Mouse (Mus musculus) spleen, adult 18-20 months (tissue): ENCODE results near the gene Olfr1360.
"Not testable (repeated sequence)": the region's sequence is repeated elsewhere in the genome, so short reads cannot be mapped to it uniquely, and the experiment has no call there.

Experiments used
- DNase-seq, 2 experiments: peaks; one replicate each; pipeline ENCODE4 v3.0.0; 2022; ENCODE audit warnings: mixed read lengths in 2 of 2

The Olfr1360 gene

DNA sequence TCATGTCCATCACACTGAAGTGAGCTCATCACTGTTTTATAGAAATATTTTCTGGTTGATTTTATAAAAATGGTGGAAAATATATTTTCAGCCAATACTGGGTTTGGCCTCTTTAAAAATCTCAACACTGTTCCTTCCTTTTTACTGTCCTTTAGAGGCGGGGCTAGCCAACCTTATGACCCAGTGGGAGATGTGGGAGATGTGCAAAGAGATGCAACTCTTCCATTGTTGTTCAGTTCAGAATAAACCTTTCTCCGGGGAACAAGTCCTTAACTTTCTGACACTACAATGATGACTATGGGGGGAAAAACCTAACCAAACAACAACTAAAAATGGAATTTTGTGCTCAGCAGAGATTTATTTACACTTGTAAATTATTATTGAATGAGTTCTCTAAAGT lies at the start of gene Olfr1360:
Olfr1360 (minus strand) TSS at position 101 of the 400 bp plus-strand sequence.
- no peak for DNase-seq

DNA sequence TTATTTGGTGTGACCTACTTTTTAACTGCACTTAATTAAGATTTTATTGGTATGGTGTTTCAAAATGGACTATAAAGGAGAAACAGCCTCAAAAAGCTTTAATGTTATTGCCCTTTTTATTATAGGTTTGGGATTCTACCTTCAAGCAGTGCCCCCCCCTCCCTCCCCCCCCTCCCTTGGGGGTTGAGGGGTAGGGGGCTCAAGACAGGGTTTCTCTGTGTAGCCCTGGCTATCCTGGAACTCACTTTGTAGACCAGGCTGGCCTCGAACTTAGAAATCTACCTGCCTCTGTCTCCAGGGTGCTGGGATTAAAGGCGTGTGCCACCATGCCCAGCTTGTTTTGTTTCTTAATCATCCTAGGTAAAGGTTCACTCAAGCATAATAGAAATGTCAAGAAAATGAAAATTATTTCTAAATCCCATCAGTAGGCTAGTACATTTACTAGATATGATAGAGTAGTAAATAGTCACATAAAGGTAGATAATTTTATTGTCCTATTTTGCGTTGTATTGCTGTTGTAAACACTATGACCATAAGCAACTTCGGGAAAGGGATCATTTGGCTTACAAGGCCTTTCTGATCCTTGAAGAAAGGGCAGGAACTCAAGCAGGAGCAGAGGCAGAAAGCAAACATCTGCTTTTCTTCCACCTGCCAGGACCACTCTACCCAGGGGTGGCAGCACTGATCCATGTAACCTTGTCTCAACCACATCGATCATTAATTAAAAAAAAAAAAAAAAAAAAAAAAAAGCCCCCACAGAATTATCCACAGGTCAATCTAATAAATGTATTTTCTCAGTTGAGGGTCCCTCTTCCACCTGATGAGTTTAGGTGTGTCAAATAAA lies 46.0 kb upstream of the Olfr1360 start:
- DNase-seq = no peak

DNA sequence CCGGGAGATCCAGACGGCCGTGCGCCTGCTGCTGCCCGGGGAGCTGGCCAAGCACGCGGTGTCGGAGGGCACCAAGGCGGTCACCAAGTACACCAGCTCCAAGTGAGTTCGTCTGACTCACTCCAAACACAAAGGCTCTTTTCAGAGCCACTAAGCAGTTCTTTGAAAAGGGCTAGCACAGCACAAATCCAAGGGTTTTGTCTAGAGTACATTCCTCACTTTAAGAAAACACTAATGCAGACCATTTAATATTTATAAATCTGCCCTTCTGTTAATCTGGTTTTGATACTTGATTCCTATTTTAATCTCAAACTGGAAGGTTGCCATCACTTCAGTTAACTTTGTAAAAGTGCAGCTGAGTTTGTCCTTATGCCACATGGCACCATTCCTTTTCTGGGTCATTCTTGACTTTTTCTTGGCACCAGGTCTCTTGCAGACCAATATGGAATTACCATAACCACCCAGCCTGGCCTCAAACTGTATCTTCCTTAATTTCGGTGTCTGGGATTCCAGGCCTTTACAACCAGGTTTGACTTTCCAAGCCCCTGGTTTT lies 45.2 kb upstream of the Olfr1360 start:
- DNase-seq = no peak

DNA sequence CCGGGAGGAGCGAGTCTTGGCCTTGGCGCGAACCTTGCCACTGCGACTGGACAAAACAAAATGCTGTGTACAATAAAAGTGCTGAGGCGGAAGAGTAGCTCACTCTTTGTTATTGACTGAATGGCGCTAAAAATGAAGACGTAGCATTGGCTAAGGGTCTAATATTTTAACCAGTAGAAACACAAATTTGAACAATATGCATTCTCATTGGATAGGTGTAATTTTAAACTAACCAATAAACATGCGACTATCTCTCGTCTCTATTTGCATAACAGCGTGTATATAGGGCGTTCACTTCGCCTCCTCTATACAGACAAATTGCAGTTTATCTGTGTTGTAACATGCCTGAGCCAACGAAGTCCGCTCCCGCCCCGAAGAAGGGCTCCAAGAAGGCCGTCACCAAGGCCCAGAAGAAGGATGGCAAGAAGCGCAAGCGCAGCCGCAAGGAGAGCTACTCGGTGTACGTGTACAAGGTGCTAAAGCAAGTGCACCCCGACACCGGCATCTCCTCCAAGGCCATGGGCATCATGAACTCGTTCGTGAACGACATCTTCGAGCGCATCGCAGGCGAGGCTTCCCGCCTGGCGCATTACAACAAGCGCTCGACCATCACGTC lies 44.7 kb upstream of the Olfr1360 start, which contains the start of gene Hist1h2bm:
Hist1h2bm (plus strand) TSS at position 288 of the 616 bp plus-strand sequence.
- peak; percentile 31 to 45 for DNase-seq

DNA sequence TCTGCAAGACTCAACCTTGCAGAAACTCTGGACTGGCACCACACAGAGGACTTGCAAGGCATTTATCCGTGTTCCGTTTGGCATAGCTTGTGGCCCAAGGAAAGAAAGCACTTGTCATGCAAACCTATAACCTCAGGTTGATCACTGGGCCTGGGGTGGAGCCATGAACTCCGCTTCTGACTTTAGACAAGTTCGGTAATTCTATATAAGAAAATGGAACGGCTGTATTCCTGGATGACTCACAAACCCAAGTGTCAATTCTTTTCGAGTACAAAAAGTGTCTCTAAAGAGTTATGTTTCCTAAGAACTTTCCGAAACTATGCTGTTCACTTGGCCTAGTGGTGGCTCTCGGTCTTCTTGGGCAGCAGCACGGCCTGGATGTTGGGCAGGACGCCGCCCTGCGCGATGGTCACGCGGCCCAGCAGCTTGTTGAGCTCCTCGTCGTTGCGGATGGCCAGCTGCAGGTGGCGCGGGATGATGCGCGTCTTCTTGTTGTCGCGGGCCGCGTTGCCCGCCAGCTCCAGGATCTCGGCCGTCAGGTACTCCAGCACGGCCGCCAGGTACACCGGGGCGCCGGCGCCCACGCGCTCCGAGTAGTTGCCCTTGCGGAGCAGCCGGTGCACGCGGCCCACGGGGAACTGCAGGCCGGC lies 44.0 kb upstream of the Olfr1360 start:
- DNase-seq = not testable (repeated sequence)

DNA sequence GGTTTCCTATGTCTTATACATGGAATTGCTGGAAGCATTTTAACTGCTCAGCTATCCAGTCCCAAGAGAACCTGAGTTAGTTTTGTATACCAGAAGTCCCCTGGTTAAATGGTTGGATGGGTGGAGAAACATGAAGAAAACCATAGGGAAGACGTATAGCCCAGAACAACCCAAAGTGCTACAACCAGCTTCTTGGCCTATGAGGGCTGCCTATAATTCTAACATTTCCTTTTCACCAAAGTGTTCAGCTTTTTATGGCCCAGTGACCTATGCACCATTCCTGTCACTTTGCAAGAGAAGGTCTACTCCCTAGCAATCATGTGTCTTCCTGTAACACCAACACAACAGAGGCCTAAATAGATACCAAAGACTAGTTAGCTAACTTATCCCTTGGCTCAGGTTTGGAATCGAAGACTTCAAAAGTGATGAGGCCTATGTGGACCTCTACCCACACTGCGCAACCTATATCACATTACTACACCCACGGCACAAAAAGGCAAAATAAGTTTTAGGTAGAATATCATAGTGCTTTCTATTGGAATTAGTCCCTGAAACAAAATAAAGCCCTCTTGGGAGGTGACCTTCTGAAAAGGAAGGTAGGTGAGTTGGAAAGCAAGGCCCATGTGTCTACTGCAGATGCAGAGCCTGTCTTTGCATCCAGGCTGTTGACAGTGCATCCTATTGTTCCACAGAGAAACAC lies 41.3 kb upstream of the Olfr1360 start:
- DNase-seq = no peak

DNA sequence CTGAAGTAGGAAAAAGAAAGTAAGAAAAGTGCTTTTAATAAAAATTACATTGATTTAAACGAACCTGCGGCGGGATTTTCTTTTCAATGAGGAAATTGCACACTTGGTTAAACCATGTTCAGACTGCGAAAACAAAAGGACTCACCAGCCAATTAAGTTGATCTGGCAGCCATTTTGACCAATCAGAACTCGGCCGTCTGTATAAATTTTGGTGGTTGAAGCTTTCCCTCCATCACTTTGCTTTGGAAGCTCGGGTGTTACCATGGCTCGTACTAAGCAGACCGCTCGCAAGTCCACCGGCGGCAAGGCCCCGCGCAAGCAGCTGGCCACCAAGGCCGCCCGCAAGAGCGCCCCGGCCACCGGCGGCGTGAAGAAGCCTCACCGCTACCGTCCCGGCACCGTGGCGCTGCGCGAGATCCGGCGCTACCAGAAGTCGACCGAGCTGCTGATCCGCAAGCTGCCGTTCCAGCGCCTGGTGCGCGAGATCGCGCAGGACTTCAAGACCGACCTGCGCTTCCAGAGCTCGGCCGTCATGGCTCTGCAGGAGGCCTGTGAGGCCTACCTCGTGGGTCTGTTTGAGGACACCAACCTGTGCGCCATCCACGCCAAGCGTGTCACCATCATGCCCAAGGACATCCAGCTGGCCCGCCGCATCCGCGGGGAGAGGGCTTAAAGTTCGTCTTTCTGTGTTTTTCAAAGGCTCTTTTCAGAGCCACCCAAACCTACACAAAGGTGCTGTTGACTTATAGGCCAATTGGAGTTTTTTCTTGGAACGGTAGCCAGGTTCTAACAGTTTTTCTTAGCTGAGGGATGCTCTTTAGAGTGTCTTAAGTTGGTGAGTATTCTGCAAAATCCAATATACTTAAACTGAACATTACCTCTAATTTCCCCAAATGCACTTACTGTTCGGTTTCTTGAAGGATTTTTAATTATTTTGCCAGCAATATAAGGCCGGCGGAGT lies 40.5 kb upstream of the Olfr1360 start, which contains the start of gene Hist1h3h:
Hist1h3h (plus strand) TSS at position 263 of the 961 bp plus-strand sequence.
- DNase-seq = peak; percentile 64 to 71

DNA sequence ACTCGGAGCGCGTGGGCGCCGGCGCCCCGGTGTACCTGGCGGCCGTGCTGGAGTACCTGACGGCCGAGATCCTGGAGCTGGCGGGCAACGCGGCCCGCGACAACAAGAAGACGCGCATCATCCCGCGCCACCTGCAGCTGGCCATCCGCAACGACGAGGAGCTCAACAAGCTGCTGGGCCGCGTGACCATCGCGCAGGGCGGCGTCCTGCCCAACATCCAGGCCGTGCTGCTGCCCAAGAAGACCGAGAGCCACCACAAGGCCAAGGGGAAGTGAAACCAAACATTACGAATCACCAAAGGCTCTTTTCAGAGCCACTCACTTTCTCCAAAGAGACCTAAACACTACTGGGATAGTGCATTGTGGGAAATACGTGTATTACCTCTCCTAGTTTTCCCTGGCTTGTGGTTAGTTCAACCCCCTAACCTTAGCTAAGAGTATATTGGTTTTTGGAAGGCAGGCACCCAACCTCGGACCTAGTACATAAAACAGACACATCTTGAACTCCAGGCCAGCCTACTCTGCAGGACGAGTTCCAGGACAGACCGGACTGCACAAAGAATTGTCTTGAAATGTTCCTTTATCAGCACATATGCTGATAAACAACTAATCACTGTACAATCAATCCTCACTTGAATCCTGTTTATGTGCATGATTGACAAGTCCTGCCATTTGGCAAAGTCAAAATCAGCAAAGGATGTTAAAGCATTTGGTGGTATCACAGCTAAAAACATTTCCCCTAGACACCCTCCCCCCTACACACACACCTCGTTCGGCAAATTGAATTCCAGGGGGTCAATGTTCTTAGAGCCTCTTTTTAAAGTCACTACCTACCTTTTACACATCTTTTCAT lies 39.6 kb upstream of the Olfr1360 start:
- peak in 1 of 2 experiments; percentile 14 for DNase-seq

DNA sequence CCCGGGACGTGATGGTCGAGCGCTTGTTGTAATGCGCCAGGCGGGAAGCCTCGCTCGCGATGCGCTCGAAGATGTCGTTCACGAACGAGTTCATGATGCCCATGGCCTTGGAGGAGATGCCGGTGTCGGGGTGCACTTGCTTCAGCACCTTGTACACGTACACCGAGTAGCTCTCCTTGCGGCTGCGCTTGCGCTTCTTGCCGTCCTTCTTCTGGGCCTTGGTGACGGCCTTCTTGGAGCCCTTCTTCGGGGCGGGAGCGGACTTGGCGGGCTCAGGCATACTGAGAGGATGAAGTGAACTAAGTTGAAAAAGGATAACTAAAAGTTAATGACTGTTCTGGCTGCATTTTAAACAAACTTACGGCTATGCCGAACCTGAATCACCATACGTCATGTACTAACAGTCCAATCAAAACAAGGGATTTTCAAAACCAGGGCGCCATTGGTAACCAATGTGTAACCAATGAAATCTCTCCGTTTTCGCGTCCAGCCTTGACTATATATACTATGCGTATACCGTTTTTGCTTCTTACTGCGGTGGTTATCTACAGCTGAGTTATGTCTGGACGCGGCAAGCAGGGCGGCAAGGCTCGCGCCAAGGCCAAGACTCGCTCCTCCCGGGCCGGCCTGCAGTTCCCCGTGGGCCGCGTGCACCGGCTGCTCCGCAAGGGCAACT lies 38.8 kb upstream of the Olfr1360 start, which contains the start of the genes Hist1h2bl and Hist1h2ai:
Hist1h2bl (minus strand) TSS at position 280 of the 676 bp plus-strand sequence.
Hist1h2ai (plus strand) TSS at position 559 of the 676 bp plus-strand sequence.
- DNase-seq = peak; percentile 56 to 66

DNA sequence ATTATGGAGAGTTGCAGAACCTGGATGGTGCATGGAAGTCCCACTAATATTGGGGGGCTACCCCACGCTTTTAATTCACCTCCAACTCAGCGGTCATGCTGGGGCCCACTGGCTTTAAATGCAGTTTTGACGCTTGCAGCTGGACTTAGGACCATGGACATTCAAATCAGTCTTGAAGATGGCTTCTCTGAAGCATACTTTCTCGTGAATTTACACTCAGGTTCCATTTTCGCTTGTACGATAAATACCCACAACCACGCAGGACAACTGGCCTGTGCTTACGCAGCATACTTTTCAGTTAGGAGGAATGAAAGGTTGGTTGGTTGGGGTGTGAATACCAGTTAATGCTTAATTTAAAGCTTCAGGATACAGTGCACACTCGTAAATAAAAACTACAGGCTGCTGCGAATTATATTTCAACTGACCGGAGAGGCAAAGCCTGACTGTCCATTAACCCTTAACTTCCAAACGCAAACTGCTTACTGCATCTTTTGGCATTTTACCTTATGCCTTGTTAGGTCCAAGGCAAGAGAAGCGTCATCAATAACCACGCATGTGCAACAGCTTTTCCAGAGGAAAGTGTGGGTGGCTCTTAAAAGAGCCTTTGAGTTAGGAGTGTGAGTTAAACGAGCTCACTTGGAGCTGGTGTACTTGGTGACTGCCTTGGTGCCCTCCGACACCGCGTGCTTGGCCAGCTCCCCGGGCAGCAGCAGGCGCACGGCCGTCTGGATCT lies 38.1 kb upstream of the Olfr1360 start:
- DNase-seq = no peak

DNA sequence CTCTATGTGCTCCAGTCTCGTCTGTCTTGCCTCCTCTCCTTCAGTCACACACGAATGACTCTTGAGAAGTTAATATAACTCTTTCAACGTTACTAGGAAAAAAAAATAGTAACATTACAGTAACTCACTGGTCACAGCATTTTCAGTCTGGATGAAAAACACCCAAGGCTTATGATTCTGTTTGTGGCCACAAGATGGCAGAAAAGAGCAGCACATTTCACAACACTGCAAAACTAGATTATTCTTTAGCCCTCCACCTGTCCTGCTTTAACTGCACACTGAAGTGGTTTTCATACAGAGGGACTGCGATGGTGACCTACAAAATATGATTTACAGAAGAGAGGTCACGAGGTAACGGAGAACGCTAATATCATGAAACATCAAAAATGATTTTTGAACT lies 37.5 kb upstream of the Olfr1360 start:
- DNase-seq = peak in 1 of 2 experiments; percentile 55

DNA sequence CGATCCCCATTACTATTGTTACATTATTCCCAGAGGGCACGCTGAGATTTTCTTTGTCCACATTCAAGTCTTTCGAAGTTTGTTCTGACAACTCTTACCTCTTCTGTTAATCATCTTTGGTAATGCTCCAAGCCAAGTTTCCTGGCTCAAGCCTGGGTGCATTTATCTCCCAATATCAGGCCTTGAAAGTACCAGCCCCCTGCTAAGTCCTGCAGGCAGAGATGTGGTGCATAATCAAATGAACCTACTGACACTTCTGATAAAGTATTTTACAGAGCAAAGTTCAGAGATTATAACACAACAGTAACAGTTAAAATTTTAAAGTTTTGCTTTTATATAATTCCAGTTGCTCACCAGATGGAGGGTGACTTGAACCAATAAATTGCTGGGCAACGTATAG lies 34.5 kb upstream of the Olfr1360 start:
- DNase-seq = no peak

DNA sequence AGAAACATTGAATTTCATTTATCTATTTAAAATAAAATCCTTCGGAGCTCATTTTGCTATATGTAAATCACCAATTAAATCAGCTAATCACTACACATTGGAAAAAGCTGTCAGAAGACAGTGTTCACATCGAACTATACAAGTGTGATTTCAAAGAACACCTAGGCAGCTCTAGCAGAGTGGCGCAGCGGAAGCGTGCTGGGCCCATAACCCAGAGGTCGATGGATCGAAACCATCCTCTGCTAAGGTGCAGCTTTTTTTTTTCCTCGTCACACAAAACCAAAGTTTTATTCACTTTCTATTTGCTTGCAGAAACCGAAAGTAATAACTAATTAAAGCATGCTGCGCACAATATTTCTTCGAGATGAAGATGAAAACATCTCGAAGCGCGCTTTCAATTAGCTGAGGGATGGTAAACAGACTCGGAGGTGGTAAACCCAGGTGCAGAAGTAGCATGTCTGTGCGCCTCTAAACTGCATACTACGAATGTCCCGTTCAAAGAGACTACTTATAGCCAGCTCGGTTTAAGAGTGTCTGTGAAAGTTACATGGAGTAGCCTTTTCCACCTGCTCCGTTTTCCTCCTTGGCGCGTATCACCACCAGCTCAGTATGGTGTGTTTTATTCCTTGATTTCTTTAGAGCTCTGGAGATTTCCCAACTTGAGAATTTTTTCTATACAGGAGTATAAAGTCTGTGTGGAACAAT lies 33.8 kb upstream of the Olfr1360 start:
- peak; percentile 64 to 78 for DNase-seq

DNA sequence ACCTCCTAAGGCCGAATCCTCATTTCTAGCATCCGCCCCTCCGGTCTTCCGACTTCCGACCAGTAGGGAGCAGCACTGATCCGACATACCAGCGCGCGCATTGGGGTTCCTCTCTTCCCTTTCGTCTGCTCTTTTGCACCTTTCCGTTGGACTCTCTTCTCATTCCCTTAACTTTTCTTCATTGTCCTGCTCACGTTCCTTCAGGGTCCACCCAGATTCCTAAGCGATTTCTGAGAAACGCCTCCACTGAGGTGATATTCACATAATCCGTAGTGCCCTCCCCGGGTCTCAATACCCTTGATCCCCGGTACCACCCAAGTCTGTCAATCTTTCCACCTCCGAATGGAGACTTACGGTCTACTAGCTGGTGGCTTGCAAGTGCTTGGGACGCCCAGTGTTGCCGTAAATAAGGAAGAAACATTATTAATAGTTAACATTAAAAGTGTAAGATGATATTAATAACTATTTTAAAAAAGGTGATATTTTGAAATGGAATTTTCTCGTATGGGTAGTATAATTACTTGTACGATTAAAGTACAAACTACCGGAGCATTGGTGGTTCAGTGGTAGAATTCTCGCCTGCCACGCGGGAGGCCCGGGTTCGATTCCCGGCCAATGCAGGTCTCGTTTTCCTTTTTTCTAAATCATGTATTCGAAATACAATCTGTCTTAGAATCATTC lies 33.0 kb upstream of the Olfr1360 start:
- peak; percentile 75 to 88 for DNase-seq

DNA sequence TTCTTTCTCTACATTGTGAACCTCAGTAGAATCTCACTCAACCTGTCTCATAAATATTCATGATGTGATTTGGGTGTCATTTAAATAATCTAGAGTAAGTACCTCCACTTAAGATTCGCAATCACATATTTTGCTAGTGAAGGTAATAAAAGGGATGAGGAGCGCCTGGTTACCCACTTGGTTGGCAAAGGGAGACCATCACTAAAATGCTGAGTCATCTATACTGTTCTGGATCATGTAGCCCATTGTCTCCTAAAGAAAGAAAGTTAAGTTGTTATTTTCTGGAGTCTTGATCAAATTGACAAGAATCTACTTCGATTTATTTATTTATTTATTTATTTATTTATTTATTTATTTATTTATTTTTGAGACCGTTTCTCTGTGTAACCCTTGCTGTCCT lies 29.5 kb upstream of the Olfr1360 start:
- DNase-seq = no peak

DNA sequence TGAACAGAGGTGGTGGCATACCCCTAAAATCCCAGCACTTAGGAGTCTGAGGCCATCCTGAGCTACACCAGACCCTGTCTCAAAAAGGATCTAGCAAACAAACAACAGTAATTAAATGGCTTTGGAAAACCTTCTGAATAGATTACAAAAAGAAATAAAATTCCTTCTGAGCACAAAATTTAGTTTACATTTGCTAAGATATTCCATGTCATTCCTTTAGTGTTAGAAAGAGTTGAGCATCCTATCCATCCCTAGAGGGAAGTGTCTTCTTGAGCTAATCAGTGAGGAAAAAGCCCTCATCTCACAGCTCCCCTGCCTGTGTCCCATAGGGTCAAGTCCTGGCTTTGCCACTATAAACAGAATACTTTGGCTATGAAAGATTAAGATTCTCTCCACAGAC lies 20.6 kb upstream of the Olfr1360 start, which contains the start of gene Olfr1359:
Olfr1359 (plus strand) TSS at position 301 of the 400 bp plus-strand sequence.
- DNase-seq = no peak

DNA sequence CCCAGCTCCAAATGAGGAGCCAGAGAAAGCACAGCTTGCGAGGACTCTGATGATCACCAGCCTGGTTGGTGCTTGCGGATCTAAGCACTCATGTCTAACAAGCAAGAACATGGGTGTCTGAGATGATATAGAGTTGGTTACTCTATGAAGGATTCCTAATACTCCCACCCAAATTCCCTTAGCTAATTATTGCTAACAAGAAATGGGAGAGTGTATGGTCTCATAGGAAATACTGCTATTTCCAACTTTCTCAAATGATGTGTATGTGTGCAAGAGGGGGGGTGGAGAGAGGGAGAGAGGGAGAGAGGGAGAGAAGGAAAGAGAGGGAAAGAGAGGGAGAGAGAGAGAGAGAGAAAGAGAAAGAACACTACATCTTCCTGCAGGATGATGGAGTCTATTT lies 13.9 kb downstream of the Olfr1360 start, which contains the start of gene Olfr1361:
Olfr1361 (minus strand) TSS at position 101 of the 400 bp plus-strand sequence.
- DNase-seq = no peak
